In genomic region chr16:90462728-90463275, GRCm38 (mm10) we compare ENCODE assay signal across 12 mouse cellular contexts.
DNase-seq lines count a peak whose midpoint lies in the region; ATAC-seq and TF ChIP-seq lines count a peak whose summit lies in the region.
"Had no signal": no experiment of that assay in that cellular context is flagged by ENCODE, and none has a peak within 500 bp of the region (broad histone marks: within the 10 kb centered on the region; RNA-seq: fewer than 3 reads in every experiment).

No protein-coding gene starts in this region.

- intact Hi-C loops in heart, postnatal 14 days (cut with DNase I), result no loop called here

- 48% methylated on average over 11 of the region's 11 CpGs for WGBS in heart, embryonic 11.5 days (ENCODE audit: insufficient replicate concordance)
- WGBS in lung, embryonic 15.5 days, result 44% methylated on average over 11 of the region's 11 CpGs
- 39% methylated on average over 11 of the region's 11 CpGs for WGBS in lung, adult 2 months
- 40% methylated on average over 11 of the region's 11 CpGs for WGBS in heart, embryonic 15.5 days

- peaks cover 38% of the 10 kb centered on the region for H3K4me1 ChIP-seq in heart, embryonic 11.5 days (ENCODE audit: control insufficient read depth, insufficient read depth, low read length)
- H3K4me1 ChIP-seq in lung, embryonic 15.5 days, result peaks cover 42% of the 10 kb centered on the region
- H3K4me1 ChIP-seq in lung, adult 2 months (ENCODE audit: control insufficient read depth, insufficient read depth, low read length), result peaks cover 10% of the 10 kb centered on the region
- peaks cover 51% of the 10 kb centered on the region for H3K4me1 ChIP-seq in heart, embryonic 15.5 days (replicated peaks)

- peaks cover 25% of the 10 kb centered on the region for H3K36me3 ChIP-seq in heart, embryonic 11.5 days (ENCODE audit: control insufficient read depth, insufficient read depth, low read length)
- peaks cover 40% of the 10 kb centered on the region for H3K36me3 ChIP-seq in lung, embryonic 15.5 days
- H3K36me3 ChIP-seq in heart, embryonic 15.5 days, result peaks cover 22% of the 10 kb centered on the region

- H3K4me2 ChIP-seq in heart, embryonic 11.5 days, result no peak overlapping the region
- no peak overlapping the region for H3K4me2 ChIP-seq in lung, embryonic 15.5 days
- H3K4me2 ChIP-seq in heart, embryonic 15.5 days, result peak overlapping the region; percentile 14; the same call in 1 of the 2 replicates
- H3K4me2 ChIP-seq: midbrain, embryonic 15.5 days; neural tube, embryonic 13.5 days had no signal

- DNase-seq in heart, postnatal 14 days, result no peak
- DNase-seq in lung, adult 2 months, result no peak
- DNase-seq in lung, postnatal 4 days, result peak; percentile 36 to 61
- no peak for DNase-seq in urinary bladder, adult 18-20 months (ENCODE audit: low spot score in 2 of 2)
- DNase-seq: cerebellum, adult 2 months; liver, postnatal 0 days had no signal

- no peaks in the 10 kb centered on the region for H3K9me3 ChIP-seq in heart, embryonic 11.5 days (replicated peaks; ENCODE audit: control insufficient read depth, low read length)
- H3K9me3 ChIP-seq in lung, embryonic 15.5 days, result no peaks in the 10 kb centered on the region
- H3K9me3 ChIP-seq in heart, embryonic 15.5 days (replicated peaks), result no peaks in the 10 kb centered on the region
- H3K9me3 ChIP-seq: midbrain, embryonic 15.5 days had no signal

- H3K9ac ChIP-seq in heart, embryonic 11.5 days (ENCODE audit: low read depth, low read length), result no peak overlapping the region
- no peak overlapping the region for H3K9ac ChIP-seq in lung, embryonic 15.5 days
- 0 out of 2 replicates have a peak overlapping the region, but pooled peaks have one; percentile 6 for H3K9ac ChIP-seq in heart, embryonic 15.5 days
- H3K9ac ChIP-seq: liver, postnatal 0 days; midbrain, embryonic 15.5 days; neural tube, embryonic 13.5 days had no signal

- no peak for ATAC-seq in heart, embryonic 11.5 days (replicated peaks; ENCODE audit: insufficient number of reproducible peaks, low FRiP score, low TSS enrichment)
- no peak for ATAC-seq in lung, embryonic 15.5 days (ENCODE audit: borderline replicate concordance, extremely low read depth, low FRiP score, low TSS enrichment)
- ATAC-seq in heart, embryonic 15.5 days (replicated peaks; ENCODE audit: insufficient number of reproducible peaks, insufficient read depth, low FRiP score, low read depth), result no peak
- ATAC-seq: liver, postnatal 0 days; midbrain, embryonic 15.5 days had no signal

- peak overlapping the region; percentile 37 for H3K27ac ChIP-seq in heart, embryonic 11.5 days (ENCODE audit: low read depth, low read length)
- peak overlapping the region; percentile 65 for H3K27ac ChIP-seq in lung, embryonic 15.5 days
- H3K27ac ChIP-seq in heart, embryonic 15.5 days, result peak overlapping the region; percentile 80
- H3K27ac ChIP-seq: layer of hippocampus, adult 2 months; midbrain, embryonic 15.5 days; neural tube, embryonic 13.5 days had no signal

- H3K4me3 ChIP-seq in heart, embryonic 11.5 days (ENCODE audit: low read depth, low read length), result no peak overlapping the region
- H3K4me3 ChIP-seq in lung, embryonic 15.5 days, result no peak overlapping the region
- H3K4me3 ChIP-seq in lung, adult 2 months (replicated peaks; ENCODE audit: extremely low read depth, low read depth, low read length), result no peak overlapping the region
- H3K4me3 ChIP-seq in heart, embryonic 15.5 days, result no peak overlapping the region
- H3K4me3 ChIP-seq: layer of hippocampus, adult 2 months; midbrain, embryonic 15.5 days; neural tube, embryonic 13.5 days had no signal

- no peak for TF ChIP-seq POLR2A in lung, adult 2 months (IDR thresholded peaks at IDR 0.05; ENCODE audit: borderline replicate concordance, extremely low read depth, low read depth, low read length)

- no peaks in the 10 kb centered on the region for H3K27me3 ChIP-seq in heart, embryonic 11.5 days (ENCODE audit: control insufficient read depth, insufficient read depth, low read length)
- H3K27me3 ChIP-seq in lung, embryonic 15.5 days, result no peaks in the 10 kb centered on the region
- no peaks in the 10 kb centered on the region for H3K27me3 ChIP-seq in heart, embryonic 15.5 days
- H3K27me3 ChIP-seq: midbrain, embryonic 15.5 days; neural tube, embryonic 13.5 days had no signal

- TF ChIP-seq CTCF in lung, adult 2 months (IDR thresholded peaks at IDR 0.05; ENCODE audit: insufficient read depth, low read length), result no peak

Comparison
In these comparisons a context has a peak if more than half of its experiments do, and no peak if none do; other contexts are left out.
1. DNase-seq: peak in lung, postnatal 4 days (2 of 2); none in heart, postnatal 14 days (0 of 2), lung, adult 2 months (single experiment) and urinary bladder, adult 18-20 months (0 of 2).
2. Peak in every context shown above with its lines, with median percentiles within 50 percentile points of each other: H3K27ac ChIP-seq.